In genomic region chr19:6343996-6344395, GRCm38 (mm10) we compare ENCODE assay signal across 21 mouse cellular contexts. TPM values are rescaled to one million over a fixed set of nuclear protein-coding genes. Genes with fewer than 3 reads are reported as not detected.
DNase-seq lines count a peak whose midpoint lies in the region; TF ChIP-seq lines count a peak whose summit lies in the region.
"Had no signal": no experiment of that assay in that cellular context is flagged by ENCODE, and none has a peak within 500 bp of the region (broad histone marks: within the 10 kb centered on the region; RNA-seq: fewer than 3 reads in every experiment).

No protein-coding gene starts in this region.

- TF ChIP-seq POLR2A in cerebellum, adult 2 months (IDR thresholded peaks at IDR 0.05; ENCODE audit: borderline replicate concordance, insufficient read depth, low read length) = no peak

- WGBS in cerebellum, adult 2 months = 35% methylated on average over 5 of the region's 5 CpGs

- DNase-seq in cerebellum, adult 2 months = peak in 1 of 2 experiments; percentile 74
- no peak for DNase-seq in cerebellum, postnatal 4 days (ENCODE audit: low spot score in 2 of 2)
- peak; percentile 66 for DNase-seq in brain, adult 2 months (ENCODE audit: low read depth, low spot score)
- peak; percentile 71 for DNase-seq in cerebellum, adult 9-10 months
- peak; percentile 46 to 64 for DNase-seq in cerebellum, postnatal 25 days
- no peak for DNase-seq in c-Kit-positive CD71-positive TER-119-positive erythroid progenitor cells, embryonic 14.5 days (ENCODE audit: low spot score)
- DNase-seq in frontal cortex, postnatal 36 days (ENCODE audit: low spot score in 2 of 2) = no peak
- DNase-seq: adrenal gland, adult 2 months; adrenal gland, postnatal 25 days; embryo, embryonic 11 days; gastrocnemius, postnatal 36 days; heart, adult 18-20 months; heart, postnatal 14 days; kidney, adult 11 months; kidney, adult 9 months had no signal

- TF ChIP-seq CTCF in cerebellum, adult 2 months (IDR thresholded peaks at IDR 0.05; ENCODE audit: borderline replicate concordance, insufficient read depth, low read depth, low read length) = no peak

- H3K27ac ChIP-seq in cerebellum, adult 2 months (ENCODE audit: insufficient read depth, low read length) = peak overlapping the region; percentile 10; the same call in 1 of the 2 replicates
- H3K27ac ChIP-seq: embryonic facial prominence, embryonic 12.5 days; forebrain, embryonic 15.5 days; heart, embryonic 15.5 days; hindbrain, embryonic 13.5 days; hindbrain, postnatal 0 days had no signal

- H3K4me3 ChIP-seq in cerebellum, adult 2 months (replicated peaks; ENCODE audit: insufficient read depth, low read depth, low read length) = no peak overlapping the region
- H3K4me3 ChIP-seq: embryonic facial prominence, embryonic 12.5 days; forebrain, embryonic 15.5 days; heart, embryonic 15.5 days; hindbrain, embryonic 13.5 days had no signal

- no peaks in the 10 kb centered on the region for H3K27me3 ChIP-seq in cerebellum, adult 2 months (ENCODE audit: control insufficient read depth, insufficient read depth, low read length)
- H3K27me3 ChIP-seq: CH12.LX; embryonic facial prominence, embryonic 12.5 days; forebrain, embryonic 15.5 days; heart, embryonic 15.5 days had no signal

- peaks cover 25% of the 10 kb centered on the region for H3K4me1 ChIP-seq in cerebellum, adult 2 months (ENCODE audit: control insufficient read depth, insufficient read depth, low read length)

RNA-seq across cellular contexts. Expression of gene Map4k2, which starts 3.1 kb away (rescaled TPM):
- polyA plus RNA-seq in cerebellum, adult 2 months (2012; rRNA removed) = 317 and 326 TPM in 2 replicates

RNA-seq across cellular contexts. Expression of gene Men1, which starts 9.2 kb away (rescaled TPM):
- 84.1 and 85.5 TPM in 2 replicates for polyA plus RNA-seq in cerebellum, adult 2 months (2012; rRNA removed)

RNA-seq across cellular contexts. Expression of gene Sf1, which starts 19.5 kb away (rescaled TPM):
- polyA plus RNA-seq in cerebellum, adult 2 months (2012; rRNA removed) = 175 and 196 TPM in 2 replicates

RNA-seq across cellular contexts. Expression of gene Cdc42bpg, which starts 37.7 kb away (rescaled TPM):
- 33.1 and 36.5 TPM in 2 replicates for polyA plus RNA-seq in cerebellum, adult 2 months (2012; rRNA removed)

RNA-seq across cellular contexts. Expression of gene Pygm, which starts 40.2 kb away (rescaled TPM):
- polyA plus RNA-seq in cerebellum, adult 2 months (2012; rRNA removed) = 90.1 and 101 TPM in 2 replicates

Comparison
In these comparisons a context has a peak if more than half of its experiments do, and no peak if none do; other contexts are left out.
1. DNase-seq: peak in brain, adult 2 months (single experiment), cerebellum, adult 9-10 months (single experiment) and cerebellum, postnatal 25 days (2 of 2); none in cerebellum, postnatal 4 days (0 of 2), c-Kit-positive CD71-positive TER-119-positive erythroid progenitor cells, embryonic 14.5 days (single experiment) and frontal cortex, postnatal 36 days (0 of 2).